Mouse (Mus musculus) pancreas, adult 10 weeks (tissue): ENCODE results near the gene Gm31371. TPM values are rescaled to one million over a fixed set of nuclear protein-coding genes. Genes with fewer than 3 reads are reported as not detected.

Experiments used
- polyA plus RNA-seq: library from polyadenylated mRNA; stranded (reverse); fragments of 350-450 nt; fragmentation: Illumina TruSeq; extraction: RNeasy Lipid Tissue Mini Kit (QIAGEN cat#74804); gene quantifications from one replicate; pipeline ENCODE4 v1.2.3, GENCODE M21; 2015; ENCODE audit warnings: low read depth, low replicate concordance; ENCODE audit not compliant: insufficient read depth

Gm31371 gene
- not detected for polyA plus RNA-seq

GRCm38 (mm10) chr8:19903092-19903491, at the start of gene Gm31371:
Gm31371 (plus strand) TSS chr8:19903392.

Other genes starting within 250 kb of the Gm31371 start
- not detected for gene 4930467E23Rik, start 173.8 kb upstream of the Gm31371 start, polyA plus RNA-seq